Mouse (Mus musculus) CD8-positive naive resting alpha-beta T cell, adult 2 months (primary cell): Measurements from ENCODE around the gene Mgat5b.

ENCODE experiments used
- DNase-seq, 2 experiments: peaks; one replicate each; pipeline ENCODE4 v3.0.0; 2022; ENCODE audit warnings: low read depth in 2 of 2, low spot score in 2 of 2

Gene Mgat5b

DNA sequence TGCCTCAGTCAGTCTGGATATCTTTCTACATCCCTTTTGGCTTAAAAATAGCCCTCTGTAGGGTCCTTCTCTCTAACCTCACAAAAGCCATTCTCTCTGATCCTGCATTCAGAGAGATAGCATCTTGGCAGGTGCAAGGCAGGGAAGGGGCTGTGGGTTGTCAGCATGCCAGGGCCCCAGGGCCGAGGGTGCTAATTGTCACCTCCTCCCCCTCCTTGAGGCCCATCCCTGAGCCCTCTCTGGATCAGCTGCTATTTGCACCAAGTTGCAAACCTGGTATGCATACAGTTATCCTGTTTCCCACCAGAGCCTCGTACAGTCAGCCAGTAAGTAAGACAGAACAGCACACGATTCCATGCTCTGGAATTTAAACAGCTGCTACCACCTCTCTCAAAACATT lies 111.4 kb downstream of the Mgat5b start:
- DNase-seq = no peak

DNA sequence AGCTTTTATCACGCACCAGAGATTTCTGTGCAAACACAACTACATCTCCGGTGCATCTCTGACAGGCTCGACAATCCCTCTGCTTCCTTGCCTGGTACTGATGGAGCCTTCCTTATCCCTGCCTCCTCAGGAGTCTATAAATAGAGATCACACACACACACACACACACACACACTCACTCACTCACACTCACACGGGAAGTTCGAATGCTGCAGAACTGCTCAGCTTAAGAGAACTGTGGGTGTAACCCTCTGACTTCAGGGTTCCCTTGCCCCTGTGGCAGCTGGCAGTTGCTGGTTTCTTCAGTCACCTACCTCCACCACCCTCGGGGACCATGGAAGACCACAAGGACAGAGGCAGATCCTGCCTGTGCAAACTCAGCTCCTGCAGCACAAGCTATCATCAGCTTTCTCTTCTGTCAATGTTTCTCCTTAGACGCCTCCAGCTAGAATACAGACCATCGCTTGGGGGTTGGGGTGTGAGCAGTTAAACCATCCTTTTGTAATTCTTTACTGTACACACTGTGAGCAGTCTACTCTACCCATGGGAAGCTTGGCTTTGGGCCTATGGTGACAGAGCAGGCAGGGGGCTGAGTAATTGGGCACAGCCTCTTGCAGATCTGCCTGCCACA lies 111.9 kb downstream of the Mgat5b start:
- DNase-seq = no peak

DNA sequence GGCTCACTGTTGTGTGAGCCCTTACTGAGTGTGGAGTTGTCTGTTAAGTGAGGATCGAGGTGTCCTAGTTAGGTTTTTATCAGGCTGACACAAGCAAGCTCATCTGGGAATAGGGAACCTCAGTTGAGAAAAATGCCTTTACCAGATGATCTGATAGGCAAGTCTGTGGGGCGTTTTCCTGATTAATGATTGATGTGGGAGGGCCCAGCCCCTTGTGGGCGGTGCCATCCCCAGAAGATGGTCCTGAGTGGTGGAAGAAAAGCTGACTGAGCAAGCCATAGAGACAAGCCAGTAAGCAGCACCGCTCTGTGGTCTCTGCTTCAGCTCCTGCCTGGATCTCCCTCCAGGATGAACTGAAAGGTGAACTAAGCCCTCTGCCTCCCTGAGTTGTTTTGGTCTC lies 112.6 kb downstream of the Mgat5b start:
- DNase-seq = no peak

DNA sequence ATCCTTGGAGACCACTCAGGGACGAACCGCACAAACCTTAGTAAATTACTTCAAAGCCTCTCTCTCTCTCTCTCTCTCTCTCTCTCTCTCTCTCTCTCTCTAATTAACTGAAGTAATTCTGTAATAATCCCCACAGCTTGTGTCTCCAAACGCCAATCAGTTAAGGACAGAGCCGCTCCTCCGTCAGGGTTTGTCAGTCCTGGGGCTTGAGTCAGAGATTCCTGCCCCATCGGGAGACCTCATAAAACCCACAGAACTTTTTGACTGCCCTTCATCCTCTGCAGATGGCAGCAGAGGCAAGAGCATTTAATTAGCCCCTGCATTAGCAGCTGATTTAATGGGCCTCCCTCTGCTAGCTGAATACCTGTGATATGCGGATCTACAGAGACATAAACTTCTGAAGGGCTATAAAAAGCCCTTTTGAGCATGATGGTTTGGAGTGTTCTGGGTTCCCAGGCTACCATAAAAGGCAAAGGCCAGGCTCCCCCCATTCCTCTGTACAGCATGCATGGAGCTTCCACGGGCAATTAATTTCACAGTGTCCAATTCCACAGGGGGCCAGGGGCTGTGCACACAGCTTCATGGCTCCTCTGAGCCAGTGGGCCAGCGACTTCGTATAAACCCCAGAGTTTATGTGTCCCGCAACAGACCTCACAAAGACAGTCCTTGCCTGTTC lies 117.1 kb downstream of the Mgat5b start:
- no peak for DNase-seq
